Mouse (Mus musculus) embryonic fibroblast, embryonic 13.5 days (primary cell): ENCODE results near the gene Ppfibp1.

Experiments
- CTCF ChIP-seq: IDR thresholded peaks from 2 replicates; pipeline ENCODE4 v1.5.1; 2011; ENCODE audit warnings: mild to moderate bottlenecking, control low read depth, low read length, moderate library complexity, borderline replicate concordance; ENCODE audit not compliant: insufficient read depth
- POLR2A ChIP-seq: IDR thresholded peaks from 2 replicates; pipeline ENCODE4 v1.6.1; 2011; ENCODE audit warnings: low read depth, mild to moderate bottlenecking, control low read depth, low read length, moderate library complexity

DNA sequence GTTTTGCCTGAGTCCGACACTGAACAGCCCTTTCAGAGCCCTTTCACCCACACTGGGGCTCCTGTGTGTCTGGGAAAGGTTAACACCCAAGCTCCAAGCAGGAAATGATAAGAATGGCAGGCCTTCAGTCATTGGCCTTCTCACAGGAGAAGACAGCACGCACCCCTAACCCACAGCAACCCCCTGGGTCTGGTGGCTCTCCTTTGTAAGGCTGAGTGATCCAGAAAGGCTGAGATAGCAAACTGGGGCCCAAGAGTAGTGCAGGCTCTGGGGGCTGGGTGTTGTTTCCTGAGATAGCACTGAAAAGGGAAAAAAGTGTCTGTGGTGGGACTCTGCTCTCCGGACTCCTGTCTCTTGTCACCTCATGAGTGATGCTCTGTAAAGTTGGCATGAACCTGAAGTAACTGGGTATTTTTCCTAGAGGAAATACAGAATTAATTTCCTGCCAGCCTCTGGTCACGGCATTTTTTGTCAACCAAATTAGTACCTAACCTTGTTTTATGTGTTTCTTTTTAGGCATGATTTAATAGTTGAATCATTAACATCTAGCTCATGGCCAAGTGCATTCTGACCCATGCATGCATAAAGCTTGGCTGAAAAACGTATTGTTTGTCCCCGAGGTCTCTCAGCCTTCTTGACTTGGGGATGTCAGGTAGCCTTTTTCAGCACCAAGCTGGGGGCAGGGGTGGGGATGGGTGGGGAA lies 58.2 kb downstream of the Ppfibp1 start:
- TF ChIP-seq CTCF (no peak), POLR2A (no peak)
